Mouse (Mus musculus) hindbrain, embryonic 12.5 days (tissue): ENCODE measurements at regions not wholly inside any gene's neighbourhood (a gene's known extent, or its start where the extent isn't known, plus 50 kb on each side); places are given as distances from the start of the nearest gene placed in this dataset.

ENCODE experiments used
- ATAC-seq: fragments of 200-750 bp; cut with Nextera tagmentation; 2 replicates; pipeline ENCODE4 v1.8.0; 2017; ENCODE audit warnings: moderate TSS enrichment; ENCODE audit not compliant: low FRiP score
- H3K27ac ChIP-seq: fragments of 300-500 bp; sonication (generic); 2 replicates; pipeline ENCODE4 v1.5.1; 2016; ENCODE audit warnings: mild to moderate bottlenecking
- H3K27me3 ChIP-seq: fragments of 300-500 bp; sonication (generic); 2 replicates; pipeline ENCODE4 v1.6.1; 2016; ENCODE audit warnings: mild to moderate bottlenecking
- H3K36me3 ChIP-seq: fragments of 300-500 bp; sonication (generic); 2 replicates; pipeline ENCODE4 v1.6.1; 2016; ENCODE audit warnings: mild to moderate bottlenecking
- H3K4me1 ChIP-seq: fragments of 300-500 bp; sonication (generic); 2 replicates; pipeline ENCODE4 v1.6.1; 2016
- H3K4me2 ChIP-seq: fragments of 300-500 bp; sonication (generic); replicated peaks from 2 replicates; pipeline ENCODE4 v1.6.1; 2016; ENCODE audit warnings: mild to moderate bottlenecking
- H3K4me3 ChIP-seq: fragments of 300-500 bp; sonication (generic); 2 replicates; pipeline ENCODE4 v1.5.1; 2016; ENCODE audit warnings: mild to moderate bottlenecking
- H3K9ac ChIP-seq: fragments of 300-500 bp; sonication (generic); 2 replicates; pipeline ENCODE4 v1.6.1; 2016; ENCODE audit warnings: mild to moderate bottlenecking, moderate library complexity
- H3K9me3 ChIP-seq: fragments of 300-500 bp; sonication (generic); replicated peaks from 2 replicates; pipeline ENCODE4 v1.6.1; 2016; ENCODE audit warnings: mild to moderate bottlenecking
- WGBS: fragments of 180-500 bp; shearing (Covaris S2); methylation state at CpG from one replicate; pipeline ENCODE4 v1.1.7; 2016; 5-methylcytosine and 5-hydroxymethylcytosine counted together

DNA sequence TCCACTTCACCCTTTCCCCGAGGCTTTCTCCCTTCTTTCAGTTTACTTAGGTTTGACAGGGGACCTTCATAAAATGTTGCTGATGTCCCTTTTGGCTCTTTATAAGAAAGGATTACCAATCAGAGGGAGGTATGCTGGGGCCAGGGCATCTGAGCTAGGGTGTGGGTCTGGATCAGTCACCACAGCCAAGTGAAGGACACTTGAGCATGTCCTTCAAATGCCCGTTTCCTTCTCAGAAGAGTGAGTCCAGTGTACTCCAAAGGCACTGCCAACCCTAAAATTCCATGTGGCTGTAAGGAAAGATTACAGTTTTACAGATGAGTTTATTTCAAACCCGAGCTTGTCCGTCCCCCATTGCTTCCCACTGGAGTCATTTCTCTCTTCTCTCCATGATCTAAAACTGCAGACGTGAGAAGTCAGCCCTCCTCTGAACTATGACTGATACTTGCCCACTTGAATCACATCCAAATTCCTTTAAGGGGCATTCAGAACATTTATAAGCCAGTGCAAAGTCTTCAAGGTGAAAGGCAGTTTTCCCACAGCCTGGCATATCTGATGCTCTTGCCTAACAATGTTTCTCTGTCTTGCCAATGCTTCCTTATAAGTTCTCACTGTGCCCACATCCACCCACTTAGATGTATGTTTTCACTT, 321.8 kb upstream of the Fam241a start:
- no peak overlapping the region for H3K4me3 ChIP-seq
- H3K4me1 ChIP-seq, result peaks cover 3% of the 10 kb centered on the region; the same call in 1 of the 2 replicates
- no peak overlapping the region for H3K4me2 ChIP-seq
- no peak for ATAC-seq
- 87% methylated on average over 5 of the region's 5 CpGs for WGBS
- no peaks in the 10 kb centered on the region for H3K9me3 ChIP-seq
- no peak overlapping the region for H3K27ac ChIP-seq
- no peaks in the 10 kb centered on the region for H3K27me3 ChIP-seq
- H3K36me3 ChIP-seq, result no peaks in the 10 kb centered on the region
- no peak overlapping the region for H3K9ac ChIP-seq

DNA sequence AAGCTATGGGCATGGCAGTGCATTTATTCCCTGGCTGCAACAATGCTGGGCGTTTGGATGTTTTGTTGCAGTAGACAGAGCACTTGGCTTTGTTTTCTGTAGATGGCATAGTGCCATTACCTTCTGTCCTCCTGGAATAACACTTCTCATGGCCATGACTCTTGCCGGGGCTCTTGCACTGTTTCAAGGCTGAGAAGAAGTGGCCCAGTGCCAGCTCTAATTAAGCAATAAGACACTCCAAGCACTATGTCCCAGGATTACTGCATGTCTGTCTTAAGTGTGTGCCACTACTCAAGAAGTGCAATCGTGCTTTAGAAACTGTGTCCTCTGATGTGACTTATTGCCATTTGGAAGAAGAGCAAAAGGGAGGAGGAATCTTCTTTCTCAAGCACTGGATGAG, 316.1 kb upstream of the Fam241a start:
- ATAC-seq, result no peak
- 63% methylated on average over 3 of the region's 3 CpGs for WGBS

DNA sequence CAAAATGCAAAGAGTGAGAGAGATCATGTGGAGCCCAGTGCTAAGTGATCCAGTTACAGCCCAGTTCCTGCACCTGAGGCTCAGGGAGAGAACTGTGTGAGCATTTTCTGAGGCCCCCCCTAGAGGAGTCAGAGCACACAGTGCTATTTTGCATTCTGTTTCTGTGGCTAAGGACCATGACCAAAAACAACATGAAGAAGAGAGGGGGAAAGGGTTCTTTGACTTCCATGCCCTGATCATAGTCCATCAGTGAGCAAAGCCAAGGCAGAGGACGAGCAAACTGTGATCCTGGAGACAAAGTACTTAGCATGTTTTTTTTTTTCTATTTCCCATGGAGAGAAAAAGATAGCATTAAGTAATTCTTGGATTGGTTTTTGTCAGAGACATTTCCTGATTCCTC, 314.5 kb upstream of the Fam241a start:
- Histone ChIP-seq H3K9me3 (no peaks in the 10 kb centered on the region), H3K27me3 (no peaks in the 10 kb centered on the region), H3K4me3 (no peak overlapping the region), H3K4me2 (no peak overlapping the region), H3K9ac (no peak overlapping the region), H3K36me3 (no peaks in the 10 kb centered on the region), H3K4me1 (no peaks in the 10 kb centered on the region), H3K27ac (no peak overlapping the region)
- 59% methylated on average over 1 of the region's 1 CpGs for WGBS
- no peak for ATAC-seq

More for the DNA sequence above, 316.1 kb upstream of the Fam241a start:
- Histone ChIP-seq H3K9me3 (no peaks in the 10 kb centered on the region), H3K4me3 (no peak overlapping the region), H3K27me3 (no peaks in the 10 kb centered on the region), H3K27ac (no peak overlapping the region), H3K9ac (no peak overlapping the region), H3K4me2 (no peak overlapping the region), H3K4me1 (no peaks in the 10 kb centered on the region), H3K36me3 (no peaks in the 10 kb centered on the region)

DNA sequence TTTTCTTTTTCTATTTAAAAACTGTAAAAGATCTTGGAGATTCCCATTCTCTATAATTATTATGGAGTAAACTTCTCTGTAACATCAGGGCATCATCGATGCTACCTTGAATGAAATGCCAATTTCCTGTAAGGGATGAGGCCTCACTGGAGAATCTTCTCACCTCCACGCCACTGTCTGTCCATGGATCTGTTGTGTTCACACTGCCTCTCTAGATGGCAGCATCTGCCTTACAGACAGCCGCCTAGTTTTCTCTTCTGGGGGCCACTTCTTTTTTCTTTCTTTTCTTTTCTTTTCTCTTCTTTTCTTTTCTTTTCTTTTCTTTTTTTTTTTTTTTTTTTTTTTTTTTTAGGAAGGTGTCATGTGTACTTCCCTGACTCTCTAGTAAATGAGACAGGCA, 310.8 kb upstream of the Fam241a start:
- ATAC-seq, result no peak
- H3K36me3 ChIP-seq, result no peaks in the 10 kb centered on the region
- no peak overlapping the region for H3K4me2 ChIP-seq
- H3K27me3 ChIP-seq, result no peaks in the 10 kb centered on the region
- H3K4me3 ChIP-seq, result no peak overlapping the region
- no peaks in the 10 kb centered on the region for H3K4me1 ChIP-seq
- no peak overlapping the region for H3K9ac ChIP-seq
- no peaks in the 10 kb centered on the region for H3K9me3 ChIP-seq
- no peak overlapping the region for H3K27ac ChIP-seq
- 56% methylated on average over 3 of the region's 3 CpGs for WGBS

DNA sequence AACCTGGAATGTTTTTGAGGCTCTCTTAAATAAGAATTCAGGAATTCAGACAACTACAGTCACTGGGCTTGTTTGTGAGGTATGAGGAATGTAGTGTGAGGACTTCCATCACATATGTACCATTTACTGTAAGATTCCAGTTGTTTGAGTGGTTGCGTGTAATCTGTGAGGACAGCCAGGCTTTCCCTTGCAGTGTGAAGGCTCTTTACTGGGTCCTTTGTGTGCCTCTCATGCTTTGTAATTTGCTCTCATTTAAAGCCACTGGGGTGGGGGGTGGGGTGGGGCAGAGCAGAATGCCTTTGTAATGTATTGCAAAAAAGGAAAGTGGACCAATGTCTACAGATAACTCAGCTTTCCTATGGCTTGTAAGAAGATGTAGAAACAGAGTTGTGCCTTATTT, 310.4 kb upstream of the Fam241a start:
- no peak overlapping the region for H3K9ac ChIP-seq
- H3K4me2 ChIP-seq, result no peak overlapping the region
- ATAC-seq, result no peak
- 49% methylated on average over 1 of the region's 1 CpGs for WGBS
- no peak overlapping the region for H3K4me3 ChIP-seq
- no peaks in the 10 kb centered on the region for H3K27me3 ChIP-seq
- H3K27ac ChIP-seq, result no peak overlapping the region
- no peaks in the 10 kb centered on the region for H3K36me3 ChIP-seq
- H3K9me3 ChIP-seq, result no peaks in the 10 kb centered on the region
- no peaks in the 10 kb centered on the region for H3K4me1 ChIP-seq

DNA sequence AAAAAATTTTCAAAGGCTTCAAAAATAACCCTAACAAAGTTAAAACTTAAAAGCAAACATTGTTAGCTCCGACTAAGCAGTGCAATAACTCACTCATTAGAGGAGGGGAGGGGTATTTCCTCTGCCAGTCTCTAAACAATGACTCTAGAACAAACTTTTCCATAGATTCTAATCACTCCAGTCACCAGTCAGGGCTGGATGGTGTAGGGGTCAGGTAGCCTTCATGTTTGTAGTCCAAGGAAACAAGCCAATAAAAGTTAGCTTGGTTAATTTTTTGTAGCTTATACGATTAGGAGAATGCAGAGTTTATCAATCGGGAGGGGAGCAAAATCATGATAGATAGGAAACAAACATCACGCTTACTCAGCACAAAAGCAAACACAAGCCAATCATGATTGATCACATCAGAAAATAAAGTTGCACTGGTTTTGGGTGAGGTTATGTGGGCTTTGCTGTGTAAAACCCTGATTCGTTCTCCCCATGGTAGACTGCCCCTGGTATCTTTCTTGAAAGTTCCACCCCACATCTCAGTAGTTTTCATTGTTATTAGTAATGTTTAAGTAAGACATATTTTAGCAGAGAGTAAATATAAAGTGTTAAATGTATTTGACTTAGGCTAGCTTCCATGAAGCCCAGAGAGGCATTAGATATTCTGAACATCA, 304.6 kb upstream of the Fam241a start:
- no peak overlapping the region for H3K27ac ChIP-seq
- H3K4me2 ChIP-seq, result no peak overlapping the region
- ATAC-seq, result no peak
- no peak overlapping the region for H3K9ac ChIP-seq
- H3K36me3 ChIP-seq, result no peaks in the 10 kb centered on the region
- H3K4me1 ChIP-seq, result no peaks in the 10 kb centered on the region
- WGBS, result 85% methylated on average over 5 of the region's 5 CpGs
- H3K9me3 ChIP-seq, result no peaks in the 10 kb centered on the region
- no peak overlapping the region for H3K4me3 ChIP-seq
- no peaks in the 10 kb centered on the region for H3K27me3 ChIP-seq

DNA sequence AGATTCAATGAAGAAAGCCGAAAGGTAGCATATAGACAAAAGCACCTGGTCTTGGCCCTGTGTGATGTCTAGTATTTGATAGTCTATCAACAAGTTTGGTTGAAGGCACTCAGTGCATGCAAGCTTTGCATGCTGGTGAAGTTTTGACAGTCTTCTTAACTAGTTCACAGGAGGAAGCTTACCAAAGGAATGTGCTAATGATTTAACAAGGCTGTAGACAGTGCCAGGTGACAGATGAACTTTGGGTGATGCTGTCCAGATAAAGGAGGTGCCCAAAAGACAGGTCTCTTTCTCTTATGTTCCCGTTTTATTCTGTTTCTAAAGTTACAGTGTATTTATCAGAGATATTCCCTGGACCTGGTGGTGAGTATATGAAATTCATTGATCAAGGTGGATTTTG, 303.3 kb upstream of the Fam241a start:
- no peak for ATAC-seq
- no peaks in the 10 kb centered on the region for H3K9me3 ChIP-seq
- no peak overlapping the region for H3K4me3 ChIP-seq
- H3K4me1 ChIP-seq, result no peaks in the 10 kb centered on the region
- no peak overlapping the region for H3K9ac ChIP-seq
- H3K36me3 ChIP-seq, result no peaks in the 10 kb centered on the region
- H3K4me2 ChIP-seq, result no peak overlapping the region
- H3K27ac ChIP-seq, result no peak overlapping the region
- H3K27me3 ChIP-seq, result no peaks in the 10 kb centered on the region
- WGBS, result 80% methylated on average over 2 of the region's 2 CpGs

DNA sequence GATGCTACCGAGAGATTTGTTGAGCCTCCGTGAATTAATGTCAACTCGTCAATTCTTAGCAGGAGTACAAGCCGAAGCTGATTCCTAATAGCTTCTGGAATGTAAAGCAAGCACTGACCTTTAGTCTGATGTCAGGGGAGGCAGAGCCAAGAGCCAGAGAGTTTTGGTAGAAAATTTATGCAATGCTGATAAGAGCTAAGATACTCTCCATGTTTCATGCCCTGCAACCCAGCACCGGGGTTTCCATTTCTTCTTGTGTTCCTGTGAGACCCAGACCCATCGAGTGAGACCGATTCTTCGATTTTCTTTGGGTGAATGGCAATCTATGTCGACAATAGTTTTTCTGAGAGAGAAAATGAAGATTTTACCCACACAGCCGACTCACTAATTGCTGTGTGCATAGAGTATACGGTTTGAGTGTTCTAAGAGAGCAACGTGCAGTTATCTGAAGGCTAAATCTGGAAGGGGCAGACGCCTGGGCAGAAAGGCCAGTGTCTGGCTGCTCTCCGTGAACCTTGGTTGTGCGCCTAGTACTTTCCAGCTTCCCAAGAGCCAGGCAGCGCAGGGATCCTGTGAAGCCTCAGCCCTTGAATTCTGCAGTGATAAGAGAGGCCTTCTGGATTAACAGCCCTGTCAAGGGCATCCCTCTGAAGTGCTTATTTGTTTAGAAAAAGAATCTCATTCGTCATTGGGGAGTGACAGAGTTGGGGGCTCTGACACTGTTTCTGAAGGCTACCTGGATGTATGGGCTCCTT, 296.1 kb upstream of the Fam241a start:
- 65% methylated on average over 17 of the region's 17 CpGs for WGBS
- no peak for ATAC-seq

DNA sequence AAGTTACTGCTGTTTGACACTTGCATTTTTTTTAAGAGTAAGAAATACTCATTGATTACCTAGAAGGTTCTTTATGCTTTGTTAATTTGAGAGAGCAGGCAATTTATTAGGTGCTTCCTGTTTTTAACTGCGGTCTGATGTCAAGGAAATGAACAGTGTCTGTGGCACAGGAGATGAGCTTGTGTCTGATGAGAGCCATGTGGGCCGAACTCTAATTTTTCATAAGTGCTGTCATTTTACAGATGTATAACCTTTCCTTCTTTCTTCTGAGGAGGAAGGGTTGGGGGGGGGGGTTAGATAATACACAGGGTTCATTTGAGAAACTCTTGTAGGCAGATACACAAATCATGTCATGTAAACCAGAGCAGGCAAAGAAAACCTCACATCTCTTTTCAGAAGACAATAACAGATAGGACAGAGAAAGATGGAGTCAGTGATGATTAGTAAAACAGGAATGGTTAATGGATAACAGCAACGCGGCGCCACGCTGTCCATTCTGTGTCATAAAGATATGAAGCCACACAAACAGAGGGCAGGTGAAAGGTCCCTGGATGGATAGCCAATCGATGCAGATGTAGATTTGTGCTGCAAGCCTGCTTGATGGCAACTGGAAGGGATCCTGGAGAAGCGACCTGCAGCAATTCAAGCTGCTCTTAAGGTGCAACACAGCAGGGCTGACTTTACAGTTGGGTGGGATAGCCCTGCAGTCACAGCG, 291.4 kb upstream of the Fam241a start:
- Histone ChIP-seq H3K27ac (no peak overlapping the region), H3K9ac (no peak overlapping the region), H3K4me3 (no peak overlapping the region), H3K4me2 (no peak overlapping the region), H3K9me3 (no peaks in the 10 kb centered on the region), H3K27me3 (no peaks in the 10 kb centered on the region), H3K4me1 (no peaks in the 10 kb centered on the region), H3K36me3 (no peaks in the 10 kb centered on the region)
- ATAC-seq, result no peak
- WGBS, result 84% methylated on average over 9 of the region's 9 CpGs

More for the DNA sequence above, 296.1 kb upstream of the Fam241a start:
- Histone ChIP-seq H3K4me2 (no peak overlapping the region), H3K4me3 (no peak overlapping the region), H3K27me3 (no peaks in the 10 kb centered on the region), H3K36me3 (no peaks in the 10 kb centered on the region), H3K9me3 (no peaks in the 10 kb centered on the region), H3K27ac (no peak overlapping the region), H3K9ac (no peak overlapping the region), H3K4me1 (no peaks in the 10 kb centered on the region)

DNA sequence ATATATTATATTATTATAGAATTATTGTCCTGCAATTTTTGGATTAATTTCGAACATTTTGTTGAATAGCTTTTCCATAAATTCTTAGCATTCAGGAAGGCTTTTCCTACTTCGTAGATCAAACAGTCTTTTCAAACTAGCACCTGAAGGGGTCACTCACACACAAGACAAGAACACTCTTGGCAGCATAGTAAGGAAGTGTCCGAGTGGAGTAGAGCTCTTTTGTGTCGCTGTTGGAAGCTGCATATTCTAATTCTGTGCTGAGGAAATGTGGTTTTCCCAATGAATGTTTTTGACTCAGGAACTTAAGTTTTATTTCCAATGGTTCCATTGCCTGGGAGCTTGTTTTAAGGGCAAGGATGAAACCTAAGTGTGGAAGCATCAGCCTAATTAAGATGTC, 290.2 kb upstream of the Fam241a start:
- WGBS, result 16% methylated on average over 4 of the region's 4 CpGs
- Histone ChIP-seq H3K4me2 (no peak overlapping the region), H3K27me3 (no peaks in the 10 kb centered on the region), H3K27ac (no peak overlapping the region), H3K36me3 (no peaks in the 10 kb centered on the region), H3K4me1 (no peaks in the 10 kb centered on the region), H3K4me3 (no peak overlapping the region), H3K9me3 (no peaks in the 10 kb centered on the region), H3K9ac (no peak overlapping the region)
- ATAC-seq, result no peak

DNA sequence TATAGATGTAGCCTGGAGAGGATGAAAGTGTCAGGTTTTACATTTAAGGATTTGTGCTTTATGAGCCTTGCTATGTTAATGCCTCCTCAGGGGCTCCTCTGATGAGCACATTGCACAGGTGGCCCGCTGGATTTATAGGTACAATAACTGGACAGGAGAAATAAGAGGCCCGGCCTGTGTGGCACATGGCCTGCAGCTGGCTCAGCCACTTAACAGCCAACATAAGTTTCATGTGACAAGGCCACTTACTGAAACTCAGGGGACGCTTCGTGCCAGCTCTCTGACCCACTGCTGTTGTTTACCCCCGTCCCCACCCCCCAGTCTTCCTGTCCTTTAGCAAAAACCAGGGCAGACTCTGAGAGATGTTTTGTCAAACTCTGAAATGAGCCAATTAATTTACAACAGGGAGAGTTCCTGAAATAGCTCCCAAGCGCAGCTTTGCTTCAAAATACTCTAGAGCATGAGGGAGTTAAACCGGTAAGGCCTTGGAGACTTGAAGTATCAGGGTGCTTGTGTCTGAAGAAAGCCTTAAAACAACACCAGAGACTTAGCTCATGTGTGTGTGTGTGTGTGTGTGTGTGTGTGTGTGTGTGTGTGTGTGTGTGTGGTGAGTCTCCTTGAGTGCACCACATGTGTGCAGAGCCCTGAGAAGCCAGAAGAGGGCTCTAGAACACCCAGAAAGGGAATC, 285.2 kb upstream of the Fam241a start:
- ATAC-seq, result no peak
- Histone ChIP-seq H3K4me3 (no peak overlapping the region), H3K9ac (no peak overlapping the region), H3K4me1 (no peaks in the 10 kb centered on the region), H3K36me3 (no peaks in the 10 kb centered on the region), H3K4me2 (no peak overlapping the region), H3K27ac (no peak overlapping the region), H3K27me3 (no peaks in the 10 kb centered on the region), H3K9me3 (no peaks in the 10 kb centered on the region)
- 75% methylated on average over 7 of the region's 7 CpGs for WGBS

DNA sequence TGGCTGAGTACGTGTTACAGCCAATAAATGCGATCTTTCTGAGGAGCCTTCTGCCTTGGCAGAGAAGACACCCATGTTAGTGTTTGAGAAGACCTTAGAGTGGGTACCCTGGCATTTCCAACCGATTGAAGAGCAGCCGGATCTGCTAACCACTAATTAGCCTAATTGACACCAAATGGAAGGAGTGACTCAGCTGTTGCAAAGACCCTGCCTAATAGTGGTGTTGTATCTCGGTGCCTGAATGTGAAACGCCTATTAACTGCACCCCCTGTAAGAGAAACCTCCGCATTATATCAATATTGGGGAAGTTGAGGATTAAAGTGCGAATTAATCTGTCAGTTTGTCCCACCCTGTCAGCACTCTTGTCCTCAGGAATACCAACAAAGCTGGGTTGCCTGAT, 253.1 kb upstream of the Fam241a start:
- Histone ChIP-seq H3K4me1 (no peaks in the 10 kb centered on the region), H3K27ac (no peak overlapping the region), H3K4me2 (no peak overlapping the region), H3K9me3 (no peaks in the 10 kb centered on the region), H3K9ac (no peak overlapping the region), H3K36me3 (no peaks in the 10 kb centered on the region), H3K4me3 (no peak overlapping the region), H3K27me3 (no peaks in the 10 kb centered on the region)
- no peak for ATAC-seq
- WGBS, result 73% methylated on average over 8 of the region's 8 CpGs
